Mouse (Mus musculus): ENCODE results near the gene Cldn34b3. TPM values are rescaled to one million over a fixed set of nuclear protein-coding genes. Genes with fewer than 3 reads are reported as not detected.
"Not testable (repeated sequence)": the region's sequence is repeated elsewhere in the genome, so short reads cannot be mapped to it uniquely, and the experiment has no call there.

The Cldn34b3 gene
- total RNA-seq (2021) = not detected
- long read RNA-seq, experiment 1 = 0 reads
- long read RNA-seq, experiment 2 = 0 reads

DNA sequence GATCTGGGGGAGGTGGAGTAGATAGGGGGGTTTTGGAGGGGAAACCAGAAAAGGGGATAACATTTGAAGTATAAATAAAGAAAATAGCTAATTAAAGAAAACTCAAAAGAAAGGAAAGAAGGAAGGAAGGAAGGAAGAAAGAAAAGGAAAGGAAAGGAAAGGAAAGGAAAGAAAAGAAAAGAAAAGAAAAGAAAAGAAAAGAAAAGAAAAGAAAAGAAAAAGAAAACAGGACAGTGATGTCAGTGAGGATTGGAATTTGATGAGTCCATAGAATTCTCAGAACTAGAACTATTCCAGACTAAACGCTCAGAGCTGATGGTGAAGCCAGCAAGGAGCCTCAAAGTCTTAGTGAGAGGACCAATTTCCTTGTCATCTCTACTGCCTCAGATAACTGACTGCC, at the start of gene Cldn34b3:
Gene Cldn34b3, plus strand, starts transcription at position 301 of the 400 bp plus-strand sequence.
- intact Hi-C loops (cut with DNase I; ENCODE audit: low total_unique reads); DNase-seq: not testable (repeated sequence)

Other genes with a start within 250 kb of the Cldn34b3 start
- gene Cldn34b4, start 129.0 kb downstream of the Cldn34b3 start, total RNA-seq (2021) = not detected

Measured in gastrocnemius, postnatal 14 days (tissue).